Mouse (Mus musculus): ENCODE measurements around the gene Fam161a. TPM values are rescaled to one million over a fixed set of nuclear protein-coding genes. Genes with fewer than 3 reads are reported as not detected.

The Fam161a gene
- polyA plus RNA-seq, 1 experiment: 0.18 TPM

DNA sequence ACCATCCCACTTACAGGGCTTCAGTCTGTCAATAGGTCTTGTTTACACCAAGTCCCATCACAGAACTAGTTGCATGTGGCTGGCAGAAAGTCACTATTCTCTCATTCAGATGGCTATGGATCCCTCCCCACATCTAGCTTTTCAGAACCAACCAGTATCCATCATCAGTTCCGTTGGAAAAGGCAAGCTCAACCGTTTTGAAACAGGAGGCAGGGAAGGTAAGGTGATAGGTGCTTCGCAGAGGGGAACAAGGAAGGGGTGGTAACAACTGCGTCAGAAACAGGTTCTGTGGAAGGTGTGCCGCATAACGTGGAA is 208 bp upstream of the Fam161a start:
- H3K27me3 ChIP-seq (ENCODE audit: control insufficient read depth): no peaks in the 10 kb centered on the region
- H3K36me3 ChIP-seq (ENCODE audit: control insufficient read depth): peaks cover 45% of the 10 kb centered on the region
- H3K4me3 ChIP-seq (replicated peaks): peak overlapping the region; percentile 81
- TF ChIP-seq GATA1 (IDR thresholded peaks at IDR 0.05; ENCODE audit: low read length) (no peak), TAL1 (IDR thresholded peaks at IDR 0.05; ENCODE audit: low read length) (no peak)
- H3K9me3 ChIP-seq (ENCODE audit: control insufficient read depth, low read length): no peaks in the 10 kb centered on the region
- H3K4me1 ChIP-seq (ENCODE audit: control insufficient read depth): peaks cover 23% of the 10 kb centered on the region

- Histone ChIP-seq H3K4me3 (replicated peaks) (peak overlapping the region; percentile 81), H3K9me3 (ENCODE audit: control insufficient read depth, low read length) (no peaks in the 10 kb centered on the region), H3K4me1 (ENCODE audit: control insufficient read depth) (peaks cover 23% of the 10 kb centered on the region), H3K36me3 (ENCODE audit: control insufficient read depth) (peaks cover 33% of the 10 kb centered on the region), H3K27me3 (ENCODE audit: control insufficient read depth) (no peaks in the 10 kb centered on the region)
- TF ChIP-seq TAL1 (IDR thresholded peaks at IDR 0.05; ENCODE audit: low read length) (no peak), GATA1 (IDR thresholded peaks at IDR 0.05; ENCODE audit: low read length) (no peak)
Measured at GRCm38 (mm10) chr11:23008181-23008823, 971 bp downstream of the Fam161a start.

- peak overlapping the region; percentile 81 for H3K4me3 ChIP-seq (replicated peaks)
- H3K27me3 ChIP-seq (ENCODE audit: control insufficient read depth): no peaks in the 10 kb centered on the region
- TF ChIP-seq GATA1 (IDR thresholded peaks at IDR 0.05; ENCODE audit: low read length) (no peak), TAL1 (IDR thresholded peaks at IDR 0.05; ENCODE audit: low read length) (no peak)
- peaks cover 28% of the 10 kb centered on the region for H3K36me3 ChIP-seq (ENCODE audit: control insufficient read depth)
- H3K9me3 ChIP-seq (ENCODE audit: control insufficient read depth, low read length): no peaks in the 10 kb centered on the region
- peaks cover 23% of the 10 kb centered on the region for H3K4me1 ChIP-seq (ENCODE audit: control insufficient read depth)
Measured at GRCm38 (mm10) chr11:23008824-23009200, 1.5 kb downstream of the Fam161a start.

DNA sequence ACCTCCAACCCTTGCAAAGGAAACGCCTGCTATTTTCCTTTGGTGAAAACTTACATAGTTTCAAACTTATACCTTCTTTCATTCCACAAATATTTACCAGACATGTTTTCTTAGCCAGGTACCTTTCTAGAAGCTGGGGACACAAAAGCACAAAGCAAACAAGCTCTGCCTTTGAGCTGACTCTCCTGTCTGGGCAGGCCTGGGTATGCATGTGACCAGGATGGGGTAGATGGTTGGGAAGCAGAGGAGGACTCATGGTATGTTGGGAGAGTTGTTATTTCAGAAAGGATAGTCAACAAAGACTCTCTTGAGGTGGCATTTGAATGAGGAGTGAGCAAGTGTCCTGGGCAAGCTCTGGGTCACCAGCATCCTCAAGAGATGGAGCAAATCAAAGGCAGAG is 5.8 kb downstream of the Fam161a start:
- no peaks in the 10 kb centered on the region for H3K9me3 ChIP-seq (ENCODE audit: control insufficient read depth, low read length)
- H3K4me1 ChIP-seq (ENCODE audit: control insufficient read depth): peaks cover 8% of the 10 kb centered on the region
- no peaks in the 10 kb centered on the region for H3K36me3 ChIP-seq (ENCODE audit: control insufficient read depth)
- H3K4me3 ChIP-seq (replicated peaks): no peak overlapping the region
- TF ChIP-seq TAL1 (IDR thresholded peaks at IDR 0.05; ENCODE audit: low read length): no peak
- no peaks in the 10 kb centered on the region for H3K27me3 ChIP-seq (ENCODE audit: control insufficient read depth)

- Histone ChIP-seq H3K4me3 (replicated peaks) (no peak overlapping the region), H3K9me3 (ENCODE audit: control insufficient read depth, low read length) (peaks cover 3% of the 10 kb centered on the region; the same call in 1 of the 2 replicates), H3K36me3 (ENCODE audit: control insufficient read depth) (no peaks in the 10 kb centered on the region), H3K27me3 (ENCODE audit: control insufficient read depth) (no peaks in the 10 kb centered on the region), H3K4me1 (ENCODE audit: control insufficient read depth) (peaks cover 5% of the 10 kb centered on the region)
- no peak for TF ChIP-seq GATA1 (IDR thresholded peaks at IDR 0.05; ENCODE audit: low read length)
- TF ChIP-seq TAL1 (IDR thresholded peaks at IDR 0.05; ENCODE audit: low read length): no peak
Measured at GRCm38 (mm10) chr11:23013580-23014294, 6.4 kb downstream of the Fam161a start.

- Histone ChIP-seq H3K27me3 (ENCODE audit: control insufficient read depth) (no peaks in the 10 kb centered on the region), H3K4me1 (ENCODE audit: control insufficient read depth) (no peaks in the 10 kb centered on the region), H3K9me3 (ENCODE audit: control insufficient read depth, low read length) (peaks cover 3% of the 10 kb centered on the region; the same call in 1 of the 2 replicates), H3K4me3 (replicated peaks) (no peak overlapping the region), H3K36me3 (ENCODE audit: control insufficient read depth) (no peaks in the 10 kb centered on the region)
- TF ChIP-seq TAL1 (IDR thresholded peaks at IDR 0.05; ENCODE audit: low read length): no peak
- TF ChIP-seq GATA1 (IDR thresholded peaks at IDR 0.05; ENCODE audit: low read length): no peak
Measured at GRCm38 (mm10) chr11:23014996-23015395, 7.7 kb downstream of the Fam161a start.

GRCm38 (mm10) chr11:23017943-23018342 is 10.6 kb downstream of the Fam161a start:
- TF ChIP-seq GATA1 (IDR thresholded peaks at IDR 0.05; ENCODE audit: low read length): no peak
- no peak for TF ChIP-seq TAL1 (IDR thresholded peaks at IDR 0.05; ENCODE audit: low read length)
- no peaks in the 10 kb centered on the region for H3K27me3 ChIP-seq (ENCODE audit: control insufficient read depth)
- peaks cover 3% of the 10 kb centered on the region; the same call in 1 of the 2 replicates for H3K9me3 ChIP-seq (ENCODE audit: control insufficient read depth, low read length)
- no peak overlapping the region for H3K4me3 ChIP-seq (replicated peaks)
- no peaks in the 10 kb centered on the region for H3K36me3 ChIP-seq (ENCODE audit: control insufficient read depth)
- H3K4me1 ChIP-seq (ENCODE audit: control insufficient read depth): no peaks in the 10 kb centered on the region

DNA sequence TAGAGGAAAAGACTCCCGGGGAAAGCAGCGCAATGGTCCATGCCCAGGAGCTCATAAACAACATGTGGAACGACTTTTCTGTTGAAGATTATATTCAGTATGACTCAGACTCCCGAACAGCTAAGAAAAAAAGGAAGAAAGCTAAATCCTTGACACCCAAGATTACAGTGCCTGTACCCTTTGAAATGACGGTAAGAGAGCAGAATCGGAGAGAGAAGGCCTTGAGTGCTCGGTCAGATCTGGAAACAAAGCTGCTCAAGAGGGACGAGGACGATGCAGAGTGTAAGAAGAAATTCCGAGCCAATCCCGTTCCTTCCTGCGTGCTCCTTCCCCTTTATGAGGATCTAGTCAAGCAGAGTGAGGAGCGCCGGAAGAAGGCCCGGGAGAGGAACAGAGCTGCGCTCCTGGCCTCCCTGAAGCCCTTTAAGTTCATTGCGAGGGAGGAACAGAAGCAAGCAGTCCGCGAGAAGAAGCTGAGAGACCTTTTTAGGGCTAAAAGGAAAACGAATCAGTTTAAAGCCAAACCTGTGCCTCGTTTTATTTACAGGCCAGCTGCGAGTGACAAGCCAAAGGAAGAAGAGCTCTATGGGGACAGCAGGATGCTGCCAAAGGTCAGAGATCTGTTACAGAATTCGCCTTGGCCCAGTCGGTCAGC is 12.9 kb downstream of the Fam161a start:
- H3K9me3 ChIP-seq (ENCODE audit: control insufficient read depth, low read length): peaks cover 3% of the 10 kb centered on the region; the same call in 1 of the 2 replicates
- no peaks in the 10 kb centered on the region for H3K27me3 ChIP-seq (ENCODE audit: control insufficient read depth)
- no peak overlapping the region for H3K4me3 ChIP-seq (replicated peaks)
- TF ChIP-seq TAL1 (IDR thresholded peaks at IDR 0.05; ENCODE audit: low read length): no peak
- TF ChIP-seq GATA1 (IDR thresholded peaks at IDR 0.05; ENCODE audit: low read length): no peak
- H3K4me1 ChIP-seq (ENCODE audit: control insufficient read depth): no peaks in the 10 kb centered on the region
- H3K36me3 ChIP-seq (ENCODE audit: control insufficient read depth): no peaks in the 10 kb centered on the region

- TF ChIP-seq GATA1 (IDR thresholded peaks at IDR 0.05; ENCODE audit: low read length) (no peak), TAL1 (IDR thresholded peaks at IDR 0.05; ENCODE audit: low read length) (no peak)
- H3K4me3 ChIP-seq (replicated peaks): no peak overlapping the region
Measured at GRCm38 (mm10) chr11:23020841-23021240, 13.5 kb downstream of the Fam161a start.

More at GRCm38 (mm10) chr11:23020841-23021240, 13.5 kb downstream of the Fam161a start:
- no peaks in the 10 kb centered on the region for H3K36me3 ChIP-seq (ENCODE audit: control insufficient read depth)
- H3K9me3 ChIP-seq (ENCODE audit: control insufficient read depth, low read length): peaks cover 3% of the 10 kb centered on the region; the same call in 1 of the 2 replicates
- no peaks in the 10 kb centered on the region for H3K4me1 ChIP-seq (ENCODE audit: control insufficient read depth)
- no peaks in the 10 kb centered on the region for H3K27me3 ChIP-seq (ENCODE audit: control insufficient read depth)

Measured in erythroblast, embryonic 14.5 days (primary cell).